Mouse (Mus musculus): ENCODE results near the gene Cgn. TPM values are rescaled to one million over a fixed set of nuclear protein-coding genes. Genes with fewer than 3 reads are reported as not detected.

Gene Cgn
- polyA plus RNA-seq (2016; fragmentation: Nextera tagmentation; extraction: Ambion mirVana) = 6.2 and 6.8 TPM in 2 replicates

GRCm38 (mm10) chr3:94786367-94786835 is at the start of gene Cgn:
Gene Cgn (minus strand): TSS chr3:94786492.
- H3K27ac ChIP-seq = peak within 1 kb of the TSS; percentile 69; the same call in 1 of the 2 replicates
- under 1% methylated on average over 35 of the region's 35 CpGs for WGBS
- H3K9me3 ChIP-seq = 0 out of 2 replicates have a peak, but pooled peaks cover 6% of the 10 kb centered on the region
- peak within 1 kb of the TSS; percentile 55; the same call in 1 of the 2 replicates for H3K9ac ChIP-seq (replicated peaks)
- peaks cover 8% of the 10 kb centered on the region; the same call in 1 of the 2 replicates for H3K4me1 ChIP-seq (replicated peaks)
- H3K4me3 ChIP-seq (replicated peaks) = peak within 1 kb of the TSS; percentile 52
- H3K4me2 ChIP-seq = peak within 1 kb of the TSS; percentile 92
- no peaks in the 10 kb centered on the region for H3K36me3 ChIP-seq
- H3K27me3 ChIP-seq = peaks cover 10% of the 10 kb centered on the region; the same call in 1 of the 2 replicates
- ATAC-seq (ENCODE audit: insufficient number of reproducible peaks, insufficient read depth, low FRiP score, low TSS enrichment, low read depth) = peak; percentile 93

GRCm38 (mm10) chr3:94835396-94835795 is 49.1 kb upstream of the Cgn start:
- H3K27me3 ChIP-seq = peaks cover 6% of the 10 kb centered on the region; the same call in 1 of the 2 replicates
- no peak overlapping the region for H3K9ac ChIP-seq (replicated peaks)
- no peak overlapping the region for H3K4me2 ChIP-seq
- 76% methylated on average over 3 of the region's 3 CpGs for WGBS
- ATAC-seq (ENCODE audit: insufficient number of reproducible peaks, insufficient read depth, low FRiP score, low TSS enrichment, low read depth) = no peak
- no peaks in the 10 kb centered on the region for H3K36me3 ChIP-seq
- H3K4me1 ChIP-seq (replicated peaks) = peaks cover 12% of the 10 kb centered on the region
- peaks cover 5% of the 10 kb centered on the region; the same call in 1 of the 2 replicates for H3K9me3 ChIP-seq
- H3K4me3 ChIP-seq (replicated peaks) = no peak overlapping the region
- H3K27ac ChIP-seq = no peak overlapping the region

- H3K27me3 ChIP-seq = peaks cover 6% of the 10 kb centered on the region; the same call in 1 of the 2 replicates
- no peaks in the 10 kb centered on the region for H3K36me3 ChIP-seq
- ATAC-seq (ENCODE audit: insufficient number of reproducible peaks, insufficient read depth, low FRiP score, low TSS enrichment, low read depth) = no peak
- H3K9me3 ChIP-seq = peaks cover 5% of the 10 kb centered on the region; the same call in 1 of the 2 replicates
- H3K9ac ChIP-seq (replicated peaks) = no peak overlapping the region
- H3K27ac ChIP-seq = no peak overlapping the region
- no peak overlapping the region for H3K4me2 ChIP-seq
- no peak overlapping the region for H3K4me3 ChIP-seq (replicated peaks)
- no peaks in the 10 kb centered on the region for H3K4me1 ChIP-seq (replicated peaks)
Observed at GRCm38 (mm10) chr3:94833358-94833757, 47.1 kb upstream of the Cgn start.

- Histone ChIP-seq H3K27me3 (peaks cover 6% of the 10 kb centered on the region; the same call in 1 of the 2 replicates), H3K9me3 (peaks cover 8% of the 10 kb centered on the region; the same call in 1 of the 2 replicates), H3K4me3 (replicated peaks) (no peak overlapping the region), H3K9ac (replicated peaks) (no peak overlapping the region), H3K27ac (no peak overlapping the region), H3K4me1 (replicated peaks) (no peaks in the 10 kb centered on the region), H3K36me3 (no peaks in the 10 kb centered on the region), H3K4me2 (no peak overlapping the region)
- ATAC-seq (ENCODE audit: insufficient number of reproducible peaks, insufficient read depth, low FRiP score, low TSS enrichment, low read depth) = no peak
- WGBS = 81% methylated on average over 5 of the region's 5 CpGs
Observed at GRCm38 (mm10) chr3:94832701-94833100, 46.4 kb upstream of the Cgn start.

DNA sequence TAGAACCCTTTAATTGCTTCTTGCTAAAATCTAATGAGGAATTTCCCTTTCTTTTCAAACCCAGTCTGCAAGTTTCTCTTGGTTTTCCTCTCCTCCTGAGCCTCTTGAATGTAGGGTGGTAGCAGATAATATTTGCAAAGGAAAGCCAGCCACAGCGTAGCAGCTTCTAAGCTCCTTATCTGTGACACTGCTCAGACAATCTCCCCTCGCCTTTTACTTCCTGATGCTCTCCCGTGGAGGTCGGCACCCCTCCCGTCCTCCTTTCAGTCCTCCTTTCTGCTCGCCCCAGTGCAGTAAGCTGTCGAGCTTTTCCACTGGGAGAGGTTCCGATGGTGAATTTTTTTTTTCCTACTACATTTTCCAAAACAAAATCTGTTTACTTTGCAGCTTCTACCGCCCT is 45.8 kb upstream of the Cgn start:
- Histone ChIP-seq H3K4me3 (replicated peaks) (no peak overlapping the region), H3K4me1 (replicated peaks) (no peaks in the 10 kb centered on the region), H3K27ac (no peak overlapping the region), H3K27me3 (peaks cover 6% of the 10 kb centered on the region; the same call in 1 of the 2 replicates), H3K4me2 (no peak overlapping the region), H3K36me3 (no peaks in the 10 kb centered on the region), H3K9ac (replicated peaks) (no peak overlapping the region), H3K9me3 (peaks cover 13% of the 10 kb centered on the region; the same call in 1 of the 2 replicates)
- WGBS = 32% methylated on average over 9 of the region's 9 CpGs
- no peak for ATAC-seq (ENCODE audit: insufficient number of reproducible peaks, insufficient read depth, low FRiP score, low TSS enrichment, low read depth)

GRCm38 (mm10) chr3:94824110-94824509 is 37.8 kb upstream of the Cgn start:
- no peak overlapping the region for H3K27ac ChIP-seq
- no peak for ATAC-seq (ENCODE audit: insufficient number of reproducible peaks, insufficient read depth, low FRiP score, low TSS enrichment, low read depth)
- no peak overlapping the region for H3K4me2 ChIP-seq
- WGBS = 82% methylated on average over 3 of the region's 3 CpGs
- H3K9ac ChIP-seq (replicated peaks) = no peak overlapping the region
- no peak overlapping the region for H3K4me3 ChIP-seq (replicated peaks)
- H3K9me3 ChIP-seq = 0 out of 2 replicates have a peak, but pooled peaks cover 14% of the 10 kb centered on the region
- H3K4me1 ChIP-seq (replicated peaks) = no peaks in the 10 kb centered on the region
- no peaks in the 10 kb centered on the region for H3K27me3 ChIP-seq
- H3K36me3 ChIP-seq = no peaks in the 10 kb centered on the region

GRCm38 (mm10) chr3:94822082-94822481 is 35.8 kb upstream of the Cgn start:
- peaks cover 3% of the 10 kb centered on the region; the same call in 1 of the 2 replicates for H3K27me3 ChIP-seq
- 82% methylated on average over 4 of the region's 4 CpGs for WGBS
- 0 out of 2 replicates have a peak, but pooled peaks cover 6% of the 10 kb centered on the region for H3K9me3 ChIP-seq
- H3K4me1 ChIP-seq (replicated peaks) = no peaks in the 10 kb centered on the region
- H3K27ac ChIP-seq = no peak overlapping the region
- H3K9ac ChIP-seq (replicated peaks) = no peak overlapping the region
- H3K4me2 ChIP-seq = peak overlapping the region; percentile 65
- ATAC-seq (ENCODE audit: insufficient number of reproducible peaks, insufficient read depth, low FRiP score, low TSS enrichment, low read depth) = no peak
- H3K36me3 ChIP-seq = no peaks in the 10 kb centered on the region
- H3K4me3 ChIP-seq (replicated peaks) = no peak overlapping the region

DNA sequence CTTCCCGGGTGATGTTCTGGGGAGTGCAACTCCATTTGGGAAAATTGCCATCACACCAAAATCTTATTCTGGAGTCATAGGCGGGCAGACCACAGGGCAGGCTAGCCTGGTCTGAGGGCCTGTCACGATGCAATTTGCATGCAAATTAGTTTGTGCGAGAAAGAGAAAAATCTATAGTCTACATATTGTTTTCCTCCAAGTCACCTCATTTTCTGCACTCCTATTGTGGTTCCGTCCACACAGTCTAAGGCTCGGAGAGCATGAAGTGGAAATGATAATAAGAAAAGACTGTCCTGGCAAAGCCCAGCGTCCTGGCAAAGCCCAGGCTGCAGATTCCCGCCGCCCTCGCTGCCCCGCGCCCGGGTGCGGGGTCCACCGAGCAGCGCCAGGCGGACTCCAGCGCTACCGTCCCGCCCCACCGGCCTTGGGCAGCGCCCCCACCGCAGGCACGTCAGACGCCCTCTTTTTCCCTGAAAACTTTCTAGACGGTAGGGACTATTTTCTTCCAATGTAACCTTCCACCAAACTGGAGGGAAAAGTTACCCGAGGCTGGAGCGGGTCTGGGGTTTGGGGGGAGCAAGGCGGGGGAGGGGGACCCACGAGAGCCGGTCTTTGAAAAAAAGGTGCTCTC is 34.8 kb upstream of the Cgn start:
- Histone ChIP-seq H3K4me3 (replicated peaks) (peak overlapping the region; percentile 60), H3K27me3 (peaks cover 3% of the 10 kb centered on the region; the same call in 1 of the 2 replicates), H3K9me3 (0 out of 2 replicates have a peak, but pooled peaks cover 6% of the 10 kb centered on the region), H3K36me3 (no peaks in the 10 kb centered on the region), H3K27ac (peak overlapping the region; percentile 92), H3K4me2 (peak overlapping the region; percentile 65), H3K4me1 (replicated peaks) (no peaks in the 10 kb centered on the region), H3K9ac (replicated peaks) (peak overlapping the region; percentile 91)
- peak; percentile 43 for ATAC-seq (ENCODE audit: insufficient number of reproducible peaks, insufficient read depth, low FRiP score, low TSS enrichment, low read depth)
- WGBS = 3% methylated on average over 31 of the region's 31 CpGs

GRCm38 (mm10) chr3:94819452-94820425 is 33.4 kb upstream of the Cgn start:
- Histone ChIP-seq H3K27ac (no peak overlapping the region), H3K4me3 (replicated peaks) (no peak overlapping the region), H3K4me2 (no peak overlapping the region), H3K36me3 (no peaks in the 10 kb centered on the region), H3K9ac (replicated peaks) (no peak overlapping the region), H3K9me3 (0 out of 2 replicates have a peak, but pooled peaks cover 6% of the 10 kb centered on the region), H3K27me3 (peaks cover 3% of the 10 kb centered on the region; the same call in 1 of the 2 replicates), H3K4me1 (replicated peaks) (no peaks in the 10 kb centered on the region)
- ATAC-seq (ENCODE audit: insufficient number of reproducible peaks, insufficient read depth, low FRiP score, low TSS enrichment, low read depth) = no peak
- WGBS = 73% methylated on average over 24 of the region's 24 CpGs

GRCm38 (mm10) chr3:94817731-94818130 is 31.4 kb upstream of the Cgn start:
- Histone ChIP-seq H3K4me2 (no peak overlapping the region), H3K4me3 (replicated peaks) (no peak overlapping the region), H3K36me3 (no peaks in the 10 kb centered on the region), H3K9ac (replicated peaks) (no peak overlapping the region), H3K9me3 (no peaks in the 10 kb centered on the region), H3K4me1 (replicated peaks) (no peaks in the 10 kb centered on the region), H3K27ac (no peak overlapping the region), H3K27me3 (peaks cover 3% of the 10 kb centered on the region; the same call in 1 of the 2 replicates)
- 79% methylated on average over 2 of the region's 2 CpGs for WGBS
- ATAC-seq (ENCODE audit: insufficient number of reproducible peaks, insufficient read depth, low FRiP score, low TSS enrichment, low read depth) = no peak

- no peaks in the 10 kb centered on the region for H3K9me3 ChIP-seq
- H3K27ac ChIP-seq = no peak overlapping the region
- no peaks in the 10 kb centered on the region for H3K4me1 ChIP-seq (replicated peaks)
- H3K9ac ChIP-seq (replicated peaks) = no peak overlapping the region
- ATAC-seq (ENCODE audit: insufficient number of reproducible peaks, insufficient read depth, low FRiP score, low TSS enrichment, low read depth) = no peak
- peaks cover 3% of the 10 kb centered on the region; the same call in 1 of the 2 replicates for H3K27me3 ChIP-seq
- no peak overlapping the region for H3K4me3 ChIP-seq (replicated peaks)
- no peak overlapping the region for H3K4me2 ChIP-seq
- H3K36me3 ChIP-seq = no peaks in the 10 kb centered on the region
Observed at GRCm38 (mm10) chr3:94815603-94816002, 29.3 kb upstream of the Cgn start.
